Mouse (Mus musculus): ENCODE data around the gene Nupl1.

DNA sequence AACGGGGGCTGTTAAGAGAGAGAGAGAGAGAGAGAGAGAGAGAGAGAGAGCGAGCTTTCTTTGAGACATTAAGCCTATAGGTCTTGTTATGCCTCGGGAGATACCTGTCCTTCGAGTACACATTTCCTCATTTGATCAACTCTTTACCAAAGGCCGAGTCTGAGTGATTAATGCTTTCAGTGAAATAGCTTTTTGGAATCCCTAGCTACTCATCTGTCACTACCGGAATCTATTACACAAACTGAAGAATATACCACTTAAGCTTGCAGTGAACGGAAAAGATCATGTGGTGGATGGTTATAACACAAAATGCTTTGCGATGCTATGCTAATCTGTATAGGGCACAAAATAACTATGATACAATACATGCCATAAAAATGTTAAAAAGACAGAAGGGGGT, 865 bp downstream of the Nupl1 start:
- TF ChIP-seq CTCF (IDR thresholded peaks at IDR 0.05; ENCODE audit: low read depth) (no peak), EP300 (optimal IDR thresholded peaks at IDR 0.05) (no peak)

Data from stomach, postnatal 0 days (tissue).